Mouse (Mus musculus) gastrocnemius, postnatal 25 days (tissue): ENCODE data around the gene 1700017N19Rik. TPM values are rescaled to one million over a fixed set of nuclear protein-coding genes. Genes with fewer than 3 reads are reported as not detected.
A peak's percentile ranks its signal among the peaks of the same experiment; 100 is the strongest.
"Not testable (repeated sequence)": the region's sequence is repeated elsewhere in the genome, so short reads cannot be mapped to it uniquely, and the experiment has no call there.

Source experiments
- DNase-seq: peaks from one replicate; pipeline ENCODE4 v3.0.0; 2022
- long read RNA-seq, 2 experiments: library from polyadenylated mRNA; stranded (forward); transcript quantifications; one replicate each; pipeline ENCODE4 v2.0.0; 2021
- total RNA-seq, 2 experiments: library from RNA; stranded (reverse); gene quantifications; 1 replicate in 1 of 2; 2 replicates in 1 of 2; pipeline ENCODE4 v1.2.3; 2021

The 1700017N19Rik gene
- not detected for total RNA-seq
- long read RNA-seq, experiment 1 = 0 reads
- long read RNA-seq, experiment 2 = 0 reads

DNA sequence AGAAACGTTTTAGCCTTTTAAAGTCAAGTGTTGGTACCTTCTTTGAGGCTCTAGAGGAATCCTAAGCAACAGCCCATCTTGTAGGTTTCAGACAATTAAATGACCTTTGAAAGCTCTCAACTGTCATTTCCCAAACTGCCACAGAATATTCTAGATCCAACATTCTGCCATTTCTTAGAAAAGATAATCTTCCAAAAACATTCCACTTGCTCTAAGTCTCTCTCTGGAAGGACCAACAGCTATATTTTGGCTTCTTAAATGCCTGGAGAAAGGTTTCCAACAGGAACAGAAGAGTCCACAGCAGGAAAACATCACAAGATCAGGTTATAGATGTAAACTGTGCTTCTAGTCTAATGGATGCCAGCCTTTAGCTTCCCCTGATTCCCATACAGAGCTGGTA is at the start of gene 1700017N19Rik, which contains the start of gene 4930430F08Rik:
Gene 1700017N19Rik (plus strand): TSS at position 162 of the 400 bp plus-strand sequence.
Gene 4930430F08Rik (minus strand): TSS at position 101 of the 400 bp plus-strand sequence.
- no peak for DNase-seq

- DNase-seq = no peak
Observed at GRCm38 (mm10) chr10:100556566-100557175, 33.6 kb upstream of the 1700017N19Rik start.

- not testable (repeated sequence) for DNase-seq
Observed at GRCm38 (mm10) chr10:100560194-100560883, 29.9 kb upstream of the 1700017N19Rik start.

DNA sequence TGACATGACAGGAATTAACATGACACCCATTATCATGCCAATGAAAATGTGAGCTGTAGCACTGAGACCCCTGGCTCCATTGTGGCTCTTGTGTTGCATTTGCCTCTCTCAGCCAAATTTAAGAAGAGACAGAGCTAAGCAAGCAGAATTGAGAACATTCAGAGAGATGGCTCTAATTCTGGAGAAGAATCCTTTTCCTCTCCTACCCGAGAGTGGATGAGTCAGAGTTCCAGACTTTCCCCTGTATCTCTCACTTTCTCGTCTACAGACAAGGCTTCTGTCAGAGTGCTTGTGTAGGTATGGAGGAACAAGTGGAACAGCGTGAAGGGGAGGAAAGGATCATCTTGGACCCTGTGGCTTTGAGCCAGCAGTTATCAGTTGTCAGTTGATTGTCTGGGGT is 26.2 kb upstream of the 1700017N19Rik start:
- DNase-seq = no peak

- DNase-seq = no peak
Observed at GRCm38 (mm10) chr10:100571707-100572106, 18.6 kb upstream of the 1700017N19Rik start.

- DNase-seq = no peak
Observed at GRCm38 (mm10) chr10:100574505-100575149, 15.7 kb upstream of the 1700017N19Rik start.

GRCm38 (mm10) chr10:100575294-100575693 is 15.0 kb upstream of the 1700017N19Rik start:
- DNase-seq = no peak

DNA sequence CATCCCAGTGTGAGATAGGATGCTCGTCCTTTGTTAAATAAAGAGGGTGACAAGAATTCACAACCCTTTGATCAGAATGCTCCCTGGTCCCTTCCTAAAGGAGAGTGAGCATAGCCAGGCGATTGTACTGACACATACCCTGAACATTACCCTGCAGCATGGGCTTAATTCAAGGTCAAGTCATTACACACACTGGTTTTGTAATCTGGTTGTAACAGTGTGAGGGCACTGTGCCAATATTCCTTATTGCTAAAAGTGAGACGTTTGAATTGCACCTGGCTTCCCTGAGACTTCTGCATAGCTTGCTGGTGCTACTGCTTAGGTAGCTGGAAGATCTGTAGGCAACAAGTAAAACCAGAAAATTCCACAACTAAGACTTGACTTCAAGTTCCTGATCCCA is 6.1 kb upstream of the 1700017N19Rik start:
- DNase-seq = no peak

GRCm38 (mm10) chr10:100588524-100588923 is 1.8 kb upstream of the 1700017N19Rik start:
- DNase-seq = no peak

- DNase-seq = peak; percentile 82
Observed at GRCm38 (mm10) chr10:100588932-100589388, 1.3 kb upstream of the 1700017N19Rik start.

GRCm38 (mm10) chr10:100598339-100598738 is 8.1 kb downstream of the 1700017N19Rik start:
- no peak for DNase-seq

DNA sequence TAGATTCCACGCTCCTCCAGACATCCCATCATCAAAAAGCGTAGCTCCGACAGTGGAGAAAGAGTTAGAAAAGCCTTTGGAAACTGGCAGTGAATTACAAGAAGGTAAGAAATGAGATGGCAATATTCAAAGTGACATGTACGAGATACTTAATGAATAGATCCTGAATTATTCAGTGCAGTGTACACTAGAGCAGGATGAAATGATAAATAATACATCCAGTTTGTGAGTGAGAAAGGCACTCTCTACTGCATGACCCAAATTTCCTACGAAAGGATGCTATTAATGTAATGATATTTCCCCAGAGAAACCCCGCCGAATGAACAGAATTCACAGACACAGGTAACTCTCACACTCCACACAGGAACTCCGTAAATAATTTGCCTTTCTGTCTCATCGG is 13.2 kb downstream of the 1700017N19Rik start:
- DNase-seq = no peak

DNA sequence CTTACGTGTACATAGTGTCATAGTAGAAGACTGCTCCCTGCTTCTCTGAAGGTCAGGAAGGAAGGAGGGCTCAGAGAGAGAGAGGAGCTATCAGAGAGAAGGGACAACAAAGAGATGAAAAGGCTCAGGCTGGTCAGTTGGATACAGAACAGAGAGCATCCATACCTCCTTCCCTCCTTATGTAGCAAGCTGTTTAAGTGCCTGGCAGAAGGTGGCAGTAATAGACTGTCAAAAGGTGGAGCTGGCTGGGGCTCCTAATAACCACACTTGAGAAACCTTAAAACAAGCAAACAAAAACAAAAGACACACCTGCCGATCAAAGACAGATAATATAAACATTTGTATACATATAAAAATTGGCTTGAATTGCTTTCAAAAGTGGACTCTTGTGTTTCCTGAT is 14.0 kb downstream of the 1700017N19Rik start:
- DNase-seq = no peak

DNA sequence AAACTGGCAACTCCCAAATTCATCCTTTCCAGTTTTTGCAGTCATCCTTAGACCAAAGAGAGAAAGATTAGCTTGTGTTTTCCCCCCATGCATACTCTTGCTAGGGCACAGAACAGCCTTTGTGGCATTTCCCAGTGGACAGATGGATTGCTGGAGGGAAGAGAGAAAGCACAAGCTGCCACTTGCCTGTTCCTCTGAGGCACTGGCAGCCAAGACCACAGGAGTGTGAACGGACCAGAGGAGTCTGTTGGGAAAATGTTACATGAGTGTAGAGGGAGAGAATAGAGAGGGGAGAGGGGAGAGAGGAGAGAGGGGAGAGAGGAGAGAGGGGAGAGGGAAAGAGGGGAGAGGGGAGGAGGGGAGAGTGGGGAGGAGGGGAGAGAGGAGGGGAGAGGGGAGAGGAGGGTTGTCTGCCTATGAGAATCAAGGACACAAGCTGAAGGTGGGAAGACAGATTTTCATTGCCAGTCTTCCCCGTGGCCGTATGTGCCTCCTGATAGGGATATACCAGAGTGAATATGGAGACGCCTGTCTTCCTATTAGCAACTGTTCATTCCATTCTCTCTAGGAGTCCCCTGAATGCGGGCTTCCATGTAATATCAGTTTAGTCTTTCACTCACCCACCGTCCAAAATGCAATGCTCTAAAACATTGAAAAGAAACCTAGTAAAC is 27.1 kb downstream of the 1700017N19Rik start:
- DNase-seq = no peak

- no peak for DNase-seq
Observed at GRCm38 (mm10) chr10:100619474-100619873, 29.2 kb downstream of the 1700017N19Rik start.

DNA sequence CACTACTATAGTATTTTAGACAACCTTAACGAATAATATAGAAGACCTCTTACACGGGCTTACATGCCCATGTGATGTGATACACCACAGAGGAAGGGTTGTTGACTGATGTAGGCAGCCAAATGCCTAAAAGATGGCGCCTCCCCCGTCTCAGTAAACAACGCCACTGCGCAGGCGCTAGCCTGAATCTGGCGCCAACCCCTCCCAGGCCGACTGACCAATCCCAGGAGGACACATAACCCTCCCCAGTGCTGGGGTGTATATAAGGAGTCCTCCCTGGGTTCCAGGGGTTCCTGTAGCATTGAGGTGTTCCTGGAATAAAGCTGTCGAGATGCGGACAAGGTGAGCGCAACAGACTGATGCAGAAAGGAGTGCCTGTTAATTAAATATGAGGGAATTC is 29.8 kb downstream of the 1700017N19Rik start:
- no peak for DNase-seq

DNA sequence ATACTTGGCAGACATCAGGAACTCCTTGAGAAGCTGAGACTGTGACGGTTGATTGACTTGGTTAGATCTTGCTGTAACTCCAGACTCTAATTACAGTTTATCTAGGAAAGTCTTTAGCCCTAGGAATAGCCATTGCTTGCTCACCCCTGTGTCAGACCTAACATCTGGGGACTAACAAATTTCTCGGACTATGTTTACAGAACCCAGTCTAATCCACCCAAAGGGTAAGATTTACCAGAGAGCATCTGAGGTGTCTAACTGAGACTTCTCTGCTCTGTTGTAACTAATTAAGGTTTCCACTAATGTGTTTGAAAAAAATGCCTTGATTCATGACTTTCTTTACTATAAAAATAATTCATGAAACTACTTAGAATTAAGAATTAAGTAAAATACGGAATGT is 32.2 kb downstream of the 1700017N19Rik start:
- DNase-seq = no peak

DNA sequence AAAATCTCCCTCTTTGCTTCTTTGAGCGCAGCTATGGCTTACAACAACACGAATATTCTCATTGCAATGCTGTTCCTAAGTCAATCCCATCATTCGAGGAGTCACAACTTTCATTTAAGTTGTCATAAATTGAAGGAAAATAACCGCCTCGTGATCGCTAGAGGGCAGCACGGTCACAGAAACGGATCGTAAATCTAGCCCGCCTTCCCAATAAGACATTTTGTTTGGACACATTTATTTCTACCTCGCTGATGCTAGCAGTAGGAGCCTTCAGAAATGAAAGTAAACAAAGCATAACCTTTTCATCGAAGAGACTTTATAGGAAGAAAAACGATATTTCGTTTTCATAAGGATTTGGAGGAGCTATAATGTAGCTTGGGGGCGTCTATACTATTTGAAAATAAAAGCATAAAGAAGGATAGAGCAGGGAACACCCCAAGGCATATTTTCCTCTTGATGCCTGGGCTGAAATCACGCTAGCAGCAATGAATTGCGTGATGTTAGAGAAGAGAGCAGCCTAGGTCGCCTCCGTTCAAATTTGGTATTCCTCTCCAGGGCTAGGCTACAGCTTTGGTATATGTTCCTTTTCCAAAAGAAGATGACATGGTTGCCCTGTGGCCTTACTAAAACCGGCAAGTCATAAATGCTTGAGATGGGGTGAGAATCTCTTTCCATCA is 39.6 kb downstream of the 1700017N19Rik start:
- no peak for DNase-seq

GRCm38 (mm10) chr10:100642887-100643286 is 52.6 kb downstream of the 1700017N19Rik start:
- no peak for DNase-seq

DNA sequence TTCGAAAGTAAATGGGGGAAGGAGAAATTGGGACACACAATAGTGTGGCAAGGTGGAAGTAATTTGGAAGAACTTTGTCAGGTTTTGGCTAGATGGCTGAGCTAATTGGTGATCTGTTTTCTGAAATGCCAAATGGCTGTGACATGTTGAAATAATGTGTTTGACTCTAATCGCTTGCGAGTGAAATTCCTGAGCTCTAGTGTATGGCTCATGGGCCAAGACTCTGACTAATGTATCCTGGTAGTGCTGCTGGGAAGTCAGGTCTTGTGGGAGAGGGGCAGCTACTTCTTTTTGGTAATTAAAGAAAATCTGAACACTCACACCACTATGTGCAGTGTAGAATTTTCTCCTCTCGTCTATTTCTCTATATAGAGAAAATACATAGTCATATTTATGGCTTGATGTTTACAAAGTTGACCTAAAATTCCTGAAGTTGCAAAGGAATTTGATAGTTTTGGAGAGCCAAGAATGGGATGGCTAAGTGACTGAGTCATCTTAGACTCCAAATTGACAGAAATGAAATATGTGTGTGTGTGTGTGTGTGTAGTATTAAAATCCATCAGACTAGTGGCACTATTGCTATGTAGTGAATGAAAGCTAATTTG is 55.1 kb downstream of the 1700017N19Rik start:
- DNase-seq = no peak

GRCm38 (mm10) chr10:100654183-100654582 is 63.9 kb downstream of the 1700017N19Rik start:
- no peak for DNase-seq
